20 mouse cellular contexts compared by ENCODE assay signal in the genomic region with DNA sequence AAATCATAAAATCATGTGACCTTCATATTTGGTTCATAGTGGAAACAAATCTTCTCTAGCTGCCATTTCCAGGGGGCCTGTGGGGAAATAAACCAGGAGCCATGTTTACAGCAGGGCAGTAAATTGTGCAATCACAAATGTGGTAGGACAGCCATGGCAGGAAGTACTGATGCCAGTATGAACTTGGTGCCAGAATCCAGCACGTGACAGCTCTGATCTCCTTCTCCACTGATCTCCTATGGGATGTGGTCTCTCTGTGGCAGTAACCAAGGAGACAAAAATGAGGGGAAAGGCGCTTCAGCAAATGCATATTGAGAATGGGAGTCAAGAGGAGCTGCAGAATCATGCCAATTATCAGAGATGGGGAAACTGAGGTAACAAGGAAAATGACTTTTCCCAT.
"Had no signal": no experiment of that assay in that cellular context is flagged by ENCODE, and none has a peak within 500 bp of the region (broad histone marks: within the 10 kb centered on the region; RNA-seq: fewer than 3 reads in every experiment).

No protein-coding gene starts in this region.

- ATAC-seq: liver, embryonic 12.5 days had no signal

- H3K27me3 ChIP-seq: kidney, embryonic 15.5 days; limb, embryonic 13.5 days; liver, embryonic 12.5 days; liver, embryonic 15.5 days; lung, embryonic 15.5 days; megakaryocyte, embryonic 14.5 days; neural tube, embryonic 12.5 days had no signal

- H3K9ac ChIP-seq: kidney, embryonic 15.5 days; limb, embryonic 13.5 days; liver, embryonic 12.5 days; liver, embryonic 15.5 days; lung, embryonic 15.5 days; neural tube, embryonic 12.5 days had no signal

- H3K9me3 ChIP-seq: kidney, embryonic 15.5 days; limb, embryonic 10.5 days; limb, embryonic 13.5 days; liver, embryonic 12.5 days; liver, embryonic 15.5 days; lung, embryonic 15.5 days; midbrain, embryonic 10.5 days; neural tube, embryonic 12.5 days had no signal

- DNase-seq: kidney, postnatal 10 days; kidney, postnatal 36 days; layer of hippocampus, postnatal 36 days; liver; lung, adult 18-20 months; lung, postnatal 10 days; lung, postnatal 36 days; midbrain, embryonic 14.5 days; thymus, adult 18-20 months; thymus, postnatal 36 days had no signal

- H3K36me3 ChIP-seq: kidney, embryonic 15.5 days; limb, embryonic 10.5 days; limb, embryonic 13.5 days; liver, embryonic 12.5 days; liver, embryonic 15.5 days; lung, embryonic 15.5 days; midbrain, embryonic 10.5 days; neural tube, embryonic 12.5 days had no signal

- H3K4me3 ChIP-seq: kidney, embryonic 15.5 days; left cerebral cortex, adult 2 months; limb, embryonic 10.5 days; limb, embryonic 13.5 days; liver, embryonic 12.5 days; liver, embryonic 15.5 days; lung, embryonic 15.5 days; midbrain, embryonic 10.5 days; neural tube, embryonic 12.5 days had no signal

- H3K4me2 ChIP-seq: kidney, embryonic 15.5 days; limb, embryonic 13.5 days; liver, embryonic 12.5 days; liver, embryonic 15.5 days; lung, embryonic 15.5 days; neural tube, embryonic 12.5 days had no signal

- H3K27ac ChIP-seq: kidney, embryonic 15.5 days; left cerebral cortex, adult 2 months; limb, embryonic 10.5 days; limb, embryonic 13.5 days; liver, embryonic 12.5 days; liver, embryonic 15.5 days; lung, embryonic 15.5 days; midbrain, embryonic 10.5 days; neural tube, embryonic 12.5 days had no signal

- H3K4me1 ChIP-seq: kidney, embryonic 15.5 days; limb, embryonic 10.5 days; liver, embryonic 15.5 days; lung, embryonic 15.5 days; megakaryocyte, embryonic 14.5 days; midbrain, embryonic 10.5 days; neural tube, embryonic 12.5 days had no signal
